In genomic region chr13:103374495-103374894, GRCm38 (mm10) we compare ENCODE assay signal across 25 mouse cellular contexts.
"Had no signal": no experiment of that assay in that cellular context is flagged by ENCODE, and none has a peak within 500 bp of the region (broad histone marks: within the 10 kb centered on the region; RNA-seq: fewer than 3 reads in every experiment).

No protein-coding gene starts in this region.

- H3K9me3 ChIP-seq: heart, embryonic 12.5 days; hindbrain, embryonic 13.5 days; hindbrain, embryonic 15.5 days; limb, embryonic 10.5 days; limb, embryonic 12.5 days; liver, embryonic 13.5 days; liver, embryonic 15.5 days had no signal

- DNase-seq: gastrocnemius, postnatal 14 days; gastrocnemius, postnatal 36 days; heart, adult 11 months; heart, adult 2 months; heart, postnatal 10 days; heart, postnatal 4 days; kidney, adult 11 months; kidney, adult 2 months; kidney, adult 9 months; kidney, postnatal 10 days; kidney, postnatal 25 days; kidney, postnatal 4 days; liver; liver, embryonic 13.5 days had no signal

- H3K9ac ChIP-seq: heart, embryonic 12.5 days; hindbrain, embryonic 13.5 days; hindbrain, embryonic 15.5 days; limb, embryonic 12.5 days; liver, embryonic 13.5 days; liver, embryonic 15.5 days had no signal

- ATAC-seq: hindbrain, postnatal 0 days; intestine, embryonic 16.5 days had no signal

- H3K4me1 ChIP-seq: hindbrain, embryonic 13.5 days; hindbrain, embryonic 15.5 days; limb, embryonic 10.5 days; limb, embryonic 12.5 days; liver, embryonic 13.5 days; liver, embryonic 15.5 days had no signal

- H3K4me3 ChIP-seq: heart, adult 2 months; heart, embryonic 12.5 days; hindbrain, embryonic 13.5 days; hindbrain, embryonic 15.5 days; layer of hippocampus, adult 2 months; left cerebral cortex, adult 2 months; limb, embryonic 10.5 days; limb, embryonic 12.5 days; liver, embryonic 13.5 days; liver, embryonic 15.5 days had no signal

- H3K4me2 ChIP-seq: heart, embryonic 12.5 days; hindbrain, embryonic 13.5 days; hindbrain, embryonic 15.5 days; limb, embryonic 12.5 days; liver, embryonic 11.5 days; liver, embryonic 13.5 days; liver, embryonic 15.5 days had no signal

- H3K27ac ChIP-seq: heart, adult 2 months; hindbrain, embryonic 13.5 days; hindbrain, embryonic 15.5 days; hindbrain, postnatal 0 days; layer of hippocampus, adult 2 months; left cerebral cortex, adult 2 months; limb, embryonic 10.5 days; limb, embryonic 12.5 days; liver, embryonic 13.5 days; liver, embryonic 15.5 days had no signal

- H3K36me3 ChIP-seq: heart, embryonic 12.5 days; hindbrain, embryonic 13.5 days; hindbrain, embryonic 15.5 days; limb, embryonic 10.5 days; limb, embryonic 12.5 days; liver, embryonic 13.5 days; liver, embryonic 15.5 days had no signal

- H3K27me3 ChIP-seq: heart, embryonic 12.5 days; hindbrain, embryonic 13.5 days; hindbrain, embryonic 15.5 days; limb, embryonic 12.5 days; liver, embryonic 13.5 days; liver, embryonic 15.5 days had no signal
